Mouse (Mus musculus) CD8-positive naive resting alpha-beta T cell, adult 2 months (primary cell): ENCODE results near the gene Ubxn1.
"Not testable (repeated sequence)": the region's sequence is repeated elsewhere in the genome, so short reads cannot be mapped to it uniquely, and the experiment has no call there.

ENCODE experiments used
- DNase-seq, 2 experiments: peaks; one replicate each; pipeline ENCODE4 v3.0.0; 2022; ENCODE audit warnings: low read depth in 2 of 2, low spot score in 2 of 2

Gene Ubxn1

GRCm38 (mm10) chr19:8853117-8853516 is 18.2 kb upstream of the Ubxn1 start:
- DNase-seq, result no peak

- no peak for DNase-seq
These were observed 13.6 kb upstream of the Ubxn1 start for GRCm38 (mm10) chr19:8857689-8858088.

- peak; percentile 43 to 47 for DNase-seq
These were observed 12.3 kb upstream of the Ubxn1 start for GRCm38 (mm10) chr19:8859018-8859417.

- no peak for DNase-seq
These were observed 7.0 kb upstream of the Ubxn1 start for GRCm38 (mm10) chr19:8864265-8864664.

GRCm38 (mm10) chr19:8870381-8870780 is 915 bp upstream of the Ubxn1 start:
- not testable (repeated sequence) for DNase-seq

GRCm38 (mm10) chr19:8870838-8871237 is 458 bp upstream of the Ubxn1 start:
- no peak for DNase-seq

- no peak for DNase-seq
These were observed 1.1 kb downstream of the Ubxn1 start for GRCm38 (mm10) chr19:8872266-8872840.

GRCm38 (mm10) chr19:8875031-8875430 is 3.7 kb downstream of the Ubxn1 start:
- no peak for DNase-seq

GRCm38 (mm10) chr19:8880311-8881033 is 9.2 kb downstream of the Ubxn1 start, which contains the start of gene Uqcc3:
Uqcc3 (minus strand) TSS chr19:8880923.
- DNase-seq, result peak; percentile 83 to 90

- no peak for DNase-seq
These were observed 9.7 kb downstream of the Ubxn1 start for GRCm38 (mm10) chr19:8881034-8881392.

GRCm38 (mm10) chr19:8883616-8884015 is 12.3 kb downstream of the Ubxn1 start, which contains the start of the genes Lbhd1 and Gm49403:
Lbhd1 (plus strand) TSS chr19:8883732.
Gm49403 (plus strand) TSS chr19:8883930.
- DNase-seq, result no peak

GRCm38 (mm10) chr19:8886916-8887584 is 15.8 kb downstream of the Ubxn1 start:
- DNase-seq, result no peak

- DNase-seq, result no peak
These were observed 16.5 kb downstream of the Ubxn1 start for GRCm38 (mm10) chr19:8887585-8888463.

GRCm38 (mm10) chr19:8888511-8889385 is 17.5 kb downstream of the Ubxn1 start, which contains the start of the genes 1810009A15Rik and Gm49416:
1810009A15Rik (plus strand) TSS chr19:8888853.
Gm49416 (plus strand) TSS chr19:8888926.
- peak; percentile 94 for DNase-seq

- peak; percentile 76 to 85 for DNase-seq
These were observed 21.8 kb downstream of the Ubxn1 start, which contains the start of gene Ints5 for GRCm38 (mm10) chr19:8892829-8893766. Ints5 (plus strand) TSS chr19:8893005.

GRCm38 (mm10) chr19:8895397-8895960 is 24.2 kb downstream of the Ubxn1 start:
- no peak for DNase-seq

GRCm38 (mm10) chr19:8896231-8896630 is 24.9 kb downstream of the Ubxn1 start:
- not testable (repeated sequence) for DNase-seq

GRCm38 (mm10) chr19:8897211-8897864 is 26.0 kb downstream of the Ubxn1 start:
- not testable (repeated sequence) for DNase-seq
